Comparison of ENCODE assay signal across 11 mouse cellular contexts in genomic region chr6:88544644-88545396, GRCm38 (mm10). TPM values are rescaled to one million over a fixed set of nuclear protein-coding genes. Genes with fewer than 3 reads are reported as not detected.
DNase-seq lines count a peak whose midpoint lies in the region; ATAC-seq and TF ChIP-seq lines count a peak whose summit lies in the region.
"Had no signal": no experiment of that assay in that cellular context is flagged by ENCODE, and none has a peak within 500 bp of the region (broad histone marks: within the 10 kb centered on the region; RNA-seq: fewer than 3 reads in every experiment).

No protein-coding gene starts in this region.

- TF ChIP-seq CTCF in hindbrain, postnatal 0 days (IDR thresholded peaks at IDR 0.05; ENCODE audit: low read depth), result no peak

- peak overlapping the region; percentile 32 for H3K4me3 ChIP-seq in hindbrain, embryonic 10.5 days
- H3K4me3 ChIP-seq in hindbrain, postnatal 0 days (ENCODE audit: low read length), result no peak overlapping the region
- H3K4me3 ChIP-seq in forebrain, embryonic 15.5 days, result no peak overlapping the region
- H3K4me3 ChIP-seq in liver, embryonic 16.5 days (ENCODE audit: low read depth, low read length), result no peak overlapping the region

- peaks cover 27% of the 10 kb centered on the region for H3K4me1 ChIP-seq in hindbrain, embryonic 10.5 days (replicated peaks)
- 0 out of 2 replicates have a peak, but pooled peaks cover 10% of the 10 kb centered on the region for H3K4me1 ChIP-seq in hindbrain, postnatal 0 days (ENCODE audit: insufficient read depth, low read length)
- peaks cover 8% of the 10 kb centered on the region; the same call in 1 of the 2 replicates for H3K4me1 ChIP-seq in forebrain, embryonic 15.5 days
- H3K4me1 ChIP-seq in liver, embryonic 16.5 days (ENCODE audit: control insufficient read depth, low read depth, low read length), result peaks cover 22% of the 10 kb centered on the region

- no peaks in the 10 kb centered on the region for H3K9me3 ChIP-seq in hindbrain, embryonic 10.5 days
- no peaks in the 10 kb centered on the region for H3K9me3 ChIP-seq in hindbrain, postnatal 0 days (ENCODE audit: low read length)
- H3K9me3 ChIP-seq in forebrain, embryonic 15.5 days, result no peaks in the 10 kb centered on the region
- no peaks in the 10 kb centered on the region for H3K9me3 ChIP-seq in liver, embryonic 16.5 days (replicated peaks; ENCODE audit: control insufficient read depth, low read length)

- no peak overlapping the region for H3K9ac ChIP-seq in hindbrain, postnatal 0 days (replicated peaks; ENCODE audit: low read length)
- H3K9ac ChIP-seq in forebrain, embryonic 15.5 days (replicated peaks), result no peak overlapping the region
- H3K9ac ChIP-seq in liver, embryonic 16.5 days (ENCODE audit: low read depth, low read length), result no peak overlapping the region

- H3K36me3 ChIP-seq in hindbrain, embryonic 10.5 days, result no peaks in the 10 kb centered on the region
- H3K36me3 ChIP-seq in hindbrain, postnatal 0 days (ENCODE audit: insufficient read depth, low read length), result no peaks in the 10 kb centered on the region
- no peaks in the 10 kb centered on the region for H3K36me3 ChIP-seq in forebrain, embryonic 15.5 days
- H3K36me3 ChIP-seq in liver, embryonic 16.5 days (ENCODE audit: control insufficient read depth, insufficient read depth), result no peaks in the 10 kb centered on the region

- H3K4me2 ChIP-seq in hindbrain, postnatal 0 days (ENCODE audit: low read depth, low read length), result no peak overlapping the region
- no peak overlapping the region for H3K4me2 ChIP-seq in forebrain, embryonic 15.5 days (replicated peaks)
- no peak overlapping the region for H3K4me2 ChIP-seq in liver, embryonic 16.5 days (ENCODE audit: low read depth, low read length)

- WGBS in hindbrain, embryonic 10.5 days, result 34% methylated on average over 11 of the region's 11 CpGs
- WGBS in hindbrain, postnatal 0 days, result 25% methylated on average over 11 of the region's 11 CpGs
- WGBS in forebrain, embryonic 15.5 days, result 26% methylated on average over 11 of the region's 11 CpGs
- 19% methylated on average over 11 of the region's 11 CpGs for WGBS in liver, embryonic 16.5 days (ENCODE audit: insufficient replicate concordance)

- peak; percentile 22 for DNase-seq in hindbrain, embryonic 10.5 days (ENCODE audit: low spot score)
- no peak for DNase-seq in hindbrain, postnatal 0 days (ENCODE audit: low spot score)
- DNase-seq in retina, postnatal 1 day, result peak; percentile 53
- no peak for DNase-seq in left cerebral cortex, adult 18-20 months (ENCODE audit: low spot score in 2 of 2)
- DNase-seq in lung, adult 18-20 months, result no peak
- DNase-seq: cerebellum, postnatal 25 days; lung, postnatal 36 days had no signal

- peak overlapping the region; percentile 86 for H3K27ac ChIP-seq in hindbrain, embryonic 10.5 days
- H3K27ac ChIP-seq in hindbrain, postnatal 0 days, result no peak overlapping the region
- peak overlapping the region; percentile 47; the same call in 1 of the 2 replicates for H3K27ac ChIP-seq in forebrain, embryonic 15.5 days (replicated peaks)
- no peak overlapping the region for H3K27ac ChIP-seq in liver, embryonic 16.5 days (ENCODE audit: low read length)

- peaks cover 43% of the 10 kb centered on the region for H3K27me3 ChIP-seq in hindbrain, embryonic 10.5 days (ENCODE audit: insufficient read depth, poor library complexity, severe bottlenecking)
- no peaks in the 10 kb centered on the region for H3K27me3 ChIP-seq in hindbrain, postnatal 0 days (ENCODE audit: insufficient read depth, low read length)
- H3K27me3 ChIP-seq in forebrain, embryonic 15.5 days, result peaks cover 17% of the 10 kb centered on the region; the same call in 1 of the 2 replicates
- H3K27me3 ChIP-seq in liver, embryonic 16.5 days (ENCODE audit: control insufficient read depth, insufficient read depth, low read depth, low read length), result peaks cover 9% of the 10 kb centered on the region

- ATAC-seq in hindbrain, postnatal 0 days, result no peak
- ATAC-seq in forebrain, embryonic 15.5 days (replicated peaks), result no peak
- peak; percentile 39; the same call in 1 of the 2 replicates for ATAC-seq in liver, embryonic 16.5 days (ENCODE audit: low read depth)
- ATAC-seq in monocyte, adult 5-6 weeks (replicated peaks; ENCODE audit: insufficient number of reproducible peaks, low FRiP score, low TSS enrichment, poor library complexity, severe bottlenecking), result no peak
- ATAC-seq: intestine, embryonic 16.5 days had no signal

RNA-seq across cellular contexts. Expression of gene Sec61a1, which starts 26.1 kb away (rescaled TPM):
- 206 and 228 TPM in 2 replicates for polyA plus RNA-seq in hindbrain, embryonic 10.5 days (2016; fragmentation: Nextera tagmentation; extraction: Ambion mirVana)
- 183 and 201 TPM in 2 replicates for total RNA-seq in hindbrain, postnatal 0 days (2014; rRNA removed)
- polyA plus RNA-seq in hindbrain, postnatal 0 days (2015; fragmentation: Nextera tagmentation; extraction: Ambion mirVana), result 129 and 133 TPM in 2 replicates
- polyA plus RNA-seq in forebrain, embryonic 15.5 days (2015; fragmentation: Nextera tagmentation; extraction: Ambion mirVana), result 157 and 158 TPM in 2 replicates
- 132 and 138 TPM in 2 replicates for polyA plus RNA-seq in liver, embryonic 16.5 days (2015; fragmentation: Nextera tagmentation; extraction: Ambion mirVana)
- total RNA-seq in left cerebral cortex, adult 18-20 months (2021), result 10 to 100 TPM; 71.6 to 79.5 TPM
- total RNA-seq in monocyte, adult 5-6 weeks (2017), result 110 to 141 TPM (median 110 TPM) in 3 replicates

Comparison
In these comparisons a context has a peak if more than half of its experiments do, and no peak if none do; other contexts are left out.
1. DNase-seq: peak in hindbrain, embryonic 10.5 days (single experiment) and retina, postnatal 1 day (single experiment); none in hindbrain, postnatal 0 days (single experiment), left cerebral cortex, adult 18-20 months (0 of 2) and lung, adult 18-20 months (0 of 2).
2. H3K27ac ChIP-seq: peak in hindbrain, embryonic 10.5 days (single experiment) and forebrain, embryonic 15.5 days (single experiment); none in hindbrain, postnatal 0 days (single experiment) and liver, embryonic 16.5 days (single experiment).